Mouse (Mus musculus) brain, adult 2 months (tissue): ENCODE data around the gene Cacna1e.

Experiments
- DNase-seq: peaks from one replicate; pipeline ENCODE4 v3.0.0; 2011; ENCODE audit warnings: low read depth, low spot score

Gene Cacna1e

DNA sequence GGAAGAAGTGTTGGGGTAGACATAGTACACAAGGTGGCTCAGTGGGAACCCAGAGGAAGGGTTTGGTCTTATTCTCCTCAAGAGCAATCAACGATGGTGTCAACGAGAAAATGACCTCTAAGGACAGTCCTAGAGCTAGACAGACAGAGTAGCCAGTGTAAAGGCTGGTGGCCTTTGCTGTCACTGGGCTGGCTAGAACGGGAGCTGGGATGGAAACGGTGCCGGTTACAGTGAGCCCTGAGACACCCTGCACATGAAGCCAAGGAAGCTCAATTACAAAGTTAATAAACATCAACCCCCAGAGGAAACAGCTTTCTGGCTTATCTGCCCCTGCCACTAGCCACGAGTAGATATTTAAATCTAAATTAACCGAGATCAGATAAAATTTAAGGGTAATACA lies 168.7 kb downstream of the Cacna1e start:
- no peak for DNase-seq

DNA sequence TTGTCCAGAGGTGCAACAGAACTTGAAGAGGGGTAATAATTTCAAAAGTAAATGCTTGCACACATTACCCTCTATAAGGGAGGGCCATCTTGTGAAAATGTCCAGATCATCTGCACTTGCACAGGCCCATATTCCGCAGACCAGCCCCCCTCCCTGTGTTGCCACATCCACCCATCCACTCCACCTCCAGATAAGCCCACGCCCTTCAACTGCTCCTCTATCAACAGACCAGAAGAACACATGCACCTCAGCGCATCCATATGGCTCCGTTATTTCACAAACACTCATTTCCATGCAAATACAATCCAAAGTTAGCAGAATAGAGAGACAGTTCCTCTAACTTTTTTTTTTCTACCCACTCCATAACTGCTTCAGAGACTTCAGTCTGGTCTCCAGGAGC lies 171.6 kb downstream of the Cacna1e start:
- peak; percentile 70 for DNase-seq

DNA sequence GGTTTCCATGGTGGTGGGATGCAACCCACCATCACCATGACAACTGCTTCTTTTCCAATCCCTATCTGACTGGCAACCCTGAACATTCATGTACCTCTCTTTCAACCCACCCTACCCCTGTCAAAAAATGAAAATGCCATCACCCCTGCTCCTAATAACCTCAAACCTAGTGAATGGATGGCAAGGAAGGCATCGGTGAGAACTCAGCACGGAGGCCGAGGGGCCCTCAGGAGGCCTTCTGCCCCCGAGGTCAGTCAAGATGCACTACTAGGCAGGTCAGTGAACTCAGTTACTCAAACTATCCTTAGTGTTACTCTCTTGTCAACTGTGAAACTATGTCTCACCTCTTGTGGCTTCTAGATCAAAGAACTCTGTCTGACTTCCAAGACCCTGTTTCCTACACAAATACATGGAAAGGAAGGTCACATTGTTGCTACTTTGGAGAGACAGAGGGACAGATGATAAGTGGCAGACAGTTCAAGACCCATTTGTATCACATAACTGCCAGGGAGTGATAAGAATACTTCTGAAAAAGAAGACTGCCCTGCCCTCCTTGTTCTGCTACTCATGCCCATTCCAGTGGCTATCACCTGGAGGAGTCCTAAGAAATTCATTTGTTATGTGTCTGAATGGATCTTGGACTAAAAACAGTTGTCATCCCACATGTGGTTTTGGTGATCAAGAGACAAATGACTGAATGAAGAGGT lies 176.6 kb downstream of the Cacna1e start:
- DNase-seq, result no peak

DNA sequence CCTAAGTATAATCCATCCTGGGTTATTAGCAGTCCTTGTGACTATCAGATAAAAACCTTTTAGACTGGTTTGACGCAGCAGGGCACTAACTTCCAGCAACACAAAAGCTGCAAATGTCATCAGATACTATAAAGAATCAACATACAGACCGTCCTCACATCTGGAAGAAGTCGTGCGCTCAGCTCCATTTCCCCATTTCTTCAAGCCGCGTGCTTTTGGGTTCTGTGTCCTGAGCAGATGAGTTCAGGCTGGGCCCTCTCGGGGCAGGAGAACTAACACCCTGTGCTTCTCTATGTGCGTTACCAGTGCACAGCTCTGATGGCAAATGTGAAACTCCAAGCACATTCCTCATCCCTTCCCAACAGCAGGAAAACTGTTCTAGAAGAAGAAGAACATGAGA lies 177.3 kb downstream of the Cacna1e start:
- DNase-seq, result no peak

DNA sequence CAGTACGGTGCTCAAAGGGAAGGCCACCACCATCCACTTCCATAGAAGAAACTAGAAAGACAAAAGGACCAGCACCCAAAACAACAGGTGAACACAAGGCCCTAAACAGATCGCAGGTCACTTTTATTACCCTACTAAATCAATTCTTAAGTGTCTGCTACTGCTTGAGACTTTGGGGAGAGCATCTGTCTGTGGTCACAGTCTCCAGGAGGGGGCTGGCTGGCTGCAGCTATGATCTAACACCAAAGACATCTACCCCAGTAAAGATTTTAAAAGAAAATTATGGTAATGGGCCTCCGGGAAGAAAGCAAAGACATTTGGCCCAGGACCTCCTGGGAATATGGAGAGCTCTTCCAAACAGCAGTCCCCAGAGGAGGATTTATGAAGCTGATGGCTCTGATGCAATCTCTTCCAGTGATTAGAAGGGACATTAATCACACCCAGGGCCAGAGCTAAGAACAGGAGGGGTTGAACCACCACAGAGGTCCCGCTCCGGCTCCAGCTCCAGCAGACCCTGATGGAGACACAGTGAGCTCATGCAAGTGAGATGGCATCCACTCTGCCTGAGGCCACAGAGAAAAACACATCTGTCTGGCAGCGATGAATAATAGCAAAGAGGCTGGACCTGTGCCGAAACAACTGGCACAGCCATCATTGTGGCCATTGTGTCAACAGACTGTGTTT lies 178.3 kb downstream of the Cacna1e start:
- DNase-seq, result no peak

DNA sequence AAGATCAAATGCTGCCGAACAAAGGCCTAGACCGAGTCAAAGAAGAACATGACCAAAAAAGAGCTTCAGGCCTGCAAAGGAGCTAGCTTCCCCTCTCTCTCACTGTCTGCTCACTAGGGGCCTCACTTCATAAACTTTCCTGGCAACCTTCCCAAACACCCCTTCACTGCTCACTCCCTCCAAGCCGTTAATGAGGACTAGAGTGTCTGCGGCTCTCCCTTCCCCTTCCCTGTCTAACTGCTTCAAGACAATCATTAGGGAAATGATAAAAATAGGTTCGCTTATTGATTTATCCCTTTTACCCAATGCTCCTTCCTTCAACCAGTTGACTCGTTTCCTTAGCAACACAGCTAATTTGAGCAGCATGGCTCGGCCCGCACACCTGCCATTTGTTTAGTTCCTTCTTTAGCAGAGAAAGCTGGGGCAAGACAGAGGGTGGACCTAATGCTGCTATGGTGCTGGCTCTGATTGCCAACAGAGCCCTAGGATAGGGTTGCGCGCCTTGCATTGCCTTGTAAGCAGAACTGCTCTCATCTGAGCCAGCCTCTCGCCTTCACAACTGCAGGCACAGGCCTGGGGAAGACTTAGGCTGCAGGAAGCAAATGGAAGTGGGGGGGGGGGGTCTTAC lies 179.6 kb downstream of the Cacna1e start:
- DNase-seq, result peak; percentile 73

DNA sequence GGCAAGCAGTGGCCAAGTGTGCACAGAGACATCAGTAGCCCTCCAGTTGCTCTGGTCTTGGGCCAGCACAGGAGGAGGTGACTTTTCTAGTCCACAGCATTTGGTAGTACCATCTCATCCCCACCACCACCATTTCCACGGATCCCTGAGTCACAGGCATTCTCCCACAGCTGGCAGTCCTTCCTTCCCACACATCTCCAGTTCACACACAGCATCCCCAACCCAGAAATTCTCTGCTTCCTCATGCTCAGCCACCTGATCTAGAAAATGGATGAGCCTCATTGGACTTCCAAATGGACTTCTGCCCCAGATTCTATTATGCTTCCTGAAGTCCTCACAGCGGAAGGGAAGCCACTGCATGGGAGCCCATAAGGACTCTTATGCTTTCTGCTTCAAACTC lies 181.7 kb downstream of the Cacna1e start:
- DNase-seq, result peak; percentile 86

DNA sequence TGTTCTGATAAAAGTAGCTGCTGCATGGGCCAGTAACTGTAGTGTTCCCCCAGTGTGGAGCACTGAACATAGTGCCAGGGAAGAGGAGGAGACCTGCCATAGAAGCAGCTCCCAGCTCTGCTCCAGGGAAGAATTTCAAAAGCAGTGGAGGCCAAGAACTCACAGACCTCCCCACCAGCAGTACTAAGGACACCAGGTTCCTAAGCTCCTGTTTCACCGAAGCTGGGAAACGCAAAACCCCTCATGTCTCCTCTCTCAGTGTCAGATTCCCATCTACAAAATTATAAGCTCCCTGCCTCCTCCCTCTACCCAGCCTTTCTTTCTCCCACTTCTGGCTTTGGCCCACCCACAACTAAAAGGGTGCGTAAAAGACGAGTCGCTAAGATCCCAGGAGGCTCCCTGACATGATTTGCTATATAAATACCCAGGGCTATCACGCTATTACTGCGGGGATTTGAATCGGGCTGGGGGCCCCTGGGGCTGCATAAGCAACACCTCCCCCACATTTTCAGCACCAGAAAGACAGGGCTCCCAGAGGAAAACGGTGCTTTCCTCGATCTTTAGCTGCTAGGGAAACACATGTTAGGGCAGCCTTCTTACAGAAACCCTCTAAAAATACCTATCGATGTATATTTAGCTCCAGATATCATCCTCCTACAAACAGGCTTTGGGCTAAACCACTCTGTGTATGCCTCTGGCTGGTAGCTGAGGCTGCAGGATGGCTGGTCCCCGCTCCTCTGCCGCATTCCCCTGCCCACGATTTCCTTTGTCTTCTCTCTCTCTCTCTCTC lies 195.2 kb downstream of the Cacna1e start:
- DNase-seq, result peak; percentile 85

DNA sequence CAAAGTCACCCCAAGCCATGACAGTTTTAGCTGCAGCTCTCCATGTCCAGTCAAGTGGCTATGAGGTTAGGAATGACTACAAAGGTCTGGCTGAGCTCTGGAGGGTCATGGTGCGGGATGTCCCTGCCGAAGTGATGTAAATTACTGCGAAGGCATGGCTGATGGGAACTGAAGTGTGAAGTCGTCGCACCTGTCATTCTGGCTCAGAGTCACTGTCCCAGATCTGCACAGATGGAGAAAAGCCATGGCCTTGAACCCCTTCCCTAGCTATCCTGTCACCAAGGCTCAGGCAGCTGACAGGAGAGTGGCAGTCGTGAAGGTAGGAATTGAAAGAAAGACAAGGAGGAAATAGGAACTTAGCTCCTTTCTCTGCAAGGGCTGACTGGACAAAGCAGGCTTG lies 197.4 kb downstream of the Cacna1e start:
- peak; percentile 88 for DNase-seq

DNA sequence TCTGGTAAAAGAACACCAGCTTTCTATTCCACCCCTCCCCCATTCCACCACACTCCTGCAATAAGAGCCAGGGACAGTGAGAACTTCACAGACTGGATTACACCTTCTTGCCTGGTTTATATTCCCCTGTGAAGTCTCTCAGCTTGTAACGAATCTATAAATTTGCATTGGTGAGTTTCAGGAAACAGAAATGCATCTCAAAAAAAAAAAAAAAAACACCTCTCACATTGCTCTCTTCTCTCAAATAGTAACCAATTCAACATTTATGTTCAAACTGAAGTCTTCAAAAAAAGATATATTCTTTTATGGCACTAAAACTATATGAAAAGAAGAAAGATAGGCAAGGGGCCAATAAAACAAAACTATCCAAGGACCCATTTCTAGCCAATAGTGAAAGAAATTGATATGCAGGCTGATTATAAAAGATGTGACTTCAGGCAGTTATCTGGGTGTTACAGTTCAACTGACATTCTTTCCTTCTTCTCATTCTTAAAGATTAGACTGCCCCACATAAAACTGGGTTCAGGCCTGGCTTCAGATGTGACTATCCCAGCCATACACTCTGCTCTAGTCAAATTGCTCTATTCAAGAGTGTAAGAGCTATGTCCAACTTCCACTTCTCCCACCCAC lies 200.7 kb downstream of the Cacna1e start:
- no peak for DNase-seq

DNA sequence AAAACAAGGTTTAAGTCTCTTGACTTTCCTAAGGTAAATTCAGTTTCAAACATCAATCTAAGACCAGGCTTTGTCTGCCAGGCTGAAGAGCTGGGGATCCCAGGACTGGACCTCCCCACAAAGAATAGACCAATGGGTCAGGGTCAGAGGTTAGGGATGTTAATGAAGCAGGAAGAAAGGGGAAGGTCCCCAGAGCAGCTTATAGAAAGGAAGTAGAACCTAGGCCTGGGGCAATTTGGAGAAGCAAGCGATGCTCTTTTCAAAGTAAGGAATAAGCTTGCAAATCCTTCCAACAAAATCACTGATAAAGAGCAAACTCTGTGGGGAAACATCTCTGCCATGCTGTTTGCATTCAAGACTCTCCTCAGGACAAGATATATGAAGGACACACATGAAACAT lies 205.3 kb downstream of the Cacna1e start:
- no peak for DNase-seq

DNA sequence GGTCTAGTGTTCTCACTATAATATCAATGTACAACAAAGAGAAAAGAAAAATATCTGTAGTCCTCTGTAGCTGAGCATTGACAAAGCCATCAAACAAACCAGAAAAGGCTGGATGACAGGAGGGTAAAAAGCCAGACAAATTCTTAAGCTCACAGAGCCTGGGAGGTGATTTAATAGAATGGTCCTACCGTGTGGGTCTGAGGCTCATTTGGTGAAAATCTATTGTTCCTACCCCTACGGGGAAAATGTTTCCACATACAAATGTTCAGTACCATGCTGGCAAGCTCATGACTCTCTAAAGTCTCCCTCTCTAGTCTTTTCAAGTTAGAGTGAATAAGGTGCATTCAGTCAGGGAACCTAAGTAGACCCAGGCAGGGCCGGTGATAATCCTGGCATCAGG lies 206.2 kb downstream of the Cacna1e start:
- DNase-seq, result no peak

DNA sequence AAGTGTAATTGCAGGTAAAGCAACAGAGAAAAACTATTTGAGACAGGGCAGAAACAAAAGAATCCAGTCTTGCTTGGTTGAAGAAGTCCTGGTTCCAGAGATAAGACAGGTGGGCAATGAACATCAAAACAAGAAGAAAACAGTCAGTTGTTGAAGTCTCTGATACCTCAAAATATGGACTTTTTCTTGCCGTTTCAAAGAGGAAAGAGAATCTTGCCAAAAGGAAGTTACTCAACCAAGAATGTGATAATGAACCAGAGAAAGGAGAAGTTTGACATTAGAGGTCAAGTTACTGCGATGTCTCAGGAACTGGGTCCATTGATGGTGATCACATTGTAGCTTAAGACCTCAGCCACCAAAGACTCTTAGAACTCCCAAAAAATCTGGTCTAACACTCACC lies 206.6 kb downstream of the Cacna1e start:
- no peak for DNase-seq

DNA sequence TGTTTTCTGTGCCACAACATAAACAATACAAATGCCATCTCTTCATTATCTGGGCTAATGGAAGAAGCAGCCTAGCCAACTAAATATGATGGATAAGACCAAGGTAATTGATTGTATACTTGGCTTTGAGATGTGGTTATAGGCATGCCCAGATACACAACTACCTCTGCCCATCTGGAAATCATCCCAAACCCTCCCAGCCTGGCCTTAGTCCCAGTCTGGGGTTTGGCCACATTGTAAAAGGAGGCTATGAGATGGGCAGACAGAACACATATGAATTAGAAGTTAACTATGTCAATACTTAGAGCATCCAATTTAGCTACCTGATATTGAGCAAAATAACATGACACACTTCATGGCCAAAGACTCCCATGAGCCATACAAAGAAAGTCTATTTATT lies 220.6 kb downstream of the Cacna1e start:
- DNase-seq, result no peak

DNA sequence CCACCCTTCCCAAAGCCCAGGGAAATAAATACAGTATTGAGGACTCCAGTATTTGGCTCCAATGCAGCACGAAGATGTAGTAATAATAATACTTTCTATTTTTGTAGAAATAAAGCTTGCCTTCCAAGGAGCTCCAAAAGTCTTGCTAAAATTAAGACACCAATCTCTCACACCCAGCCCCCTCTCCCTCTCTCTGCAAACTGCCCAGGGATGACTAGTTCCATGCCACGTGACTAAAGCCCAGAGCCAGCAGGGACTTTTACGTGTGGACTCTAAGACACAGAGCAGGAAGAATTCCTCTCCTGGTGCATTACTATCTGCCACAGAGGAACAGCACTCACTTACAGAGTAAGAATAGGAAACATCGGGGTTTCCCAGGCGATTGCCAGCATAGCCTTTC lies 222.3 kb downstream of the Cacna1e start:
- DNase-seq, result peak; percentile 87

DNA sequence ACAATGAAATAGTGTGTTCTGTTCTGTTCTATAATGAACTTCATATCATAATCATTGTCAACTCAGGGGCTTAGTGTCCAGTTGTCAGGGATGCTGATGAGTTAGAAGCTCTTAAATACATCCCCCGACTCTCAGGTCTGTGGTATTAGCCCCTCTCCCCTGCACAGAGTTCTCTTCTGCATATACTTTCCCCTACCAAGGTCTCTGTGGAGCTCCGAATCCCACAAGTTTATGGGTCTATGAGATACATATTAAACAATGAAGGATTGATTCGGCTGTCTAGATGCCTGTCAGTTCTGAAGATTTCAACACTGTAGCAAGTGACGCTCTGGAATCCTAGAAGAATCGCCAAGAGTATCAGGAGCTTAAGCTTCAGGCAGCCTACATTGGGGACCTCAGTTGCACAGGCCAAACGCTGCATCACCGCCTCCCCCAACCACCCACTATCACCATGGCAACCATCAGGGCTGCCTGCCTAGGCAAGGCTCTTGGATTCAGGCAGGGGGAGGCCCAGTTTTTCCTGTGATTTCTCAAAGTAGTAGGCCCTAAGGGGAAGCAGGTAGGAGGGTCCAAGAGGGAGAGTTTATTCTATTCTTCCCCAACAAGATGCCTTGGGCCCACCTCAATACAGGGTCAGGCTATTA lies 223.0 kb downstream of the Cacna1e start:
- DNase-seq, result peak; percentile 95

DNA sequence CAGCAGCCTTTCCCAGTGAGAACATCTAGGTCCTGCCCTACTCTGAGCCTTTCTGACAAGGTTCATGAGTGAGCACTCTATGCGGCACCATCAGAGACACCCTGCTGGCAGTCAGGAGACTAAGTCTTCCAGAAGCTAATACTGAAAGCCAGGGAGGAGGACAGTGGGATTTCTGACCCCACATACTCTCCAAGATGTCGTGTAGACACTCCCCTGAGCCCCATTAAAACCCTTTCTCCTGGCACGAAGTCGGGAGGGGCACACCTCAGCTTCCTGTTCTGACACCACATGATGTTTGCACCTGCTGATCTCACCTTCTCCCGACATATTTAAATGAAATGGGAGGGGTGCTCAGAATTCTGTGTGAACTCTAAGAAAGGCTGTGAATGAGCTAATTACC lies 226.9 kb downstream of the Cacna1e start:
- DNase-seq, result no peak

DNA sequence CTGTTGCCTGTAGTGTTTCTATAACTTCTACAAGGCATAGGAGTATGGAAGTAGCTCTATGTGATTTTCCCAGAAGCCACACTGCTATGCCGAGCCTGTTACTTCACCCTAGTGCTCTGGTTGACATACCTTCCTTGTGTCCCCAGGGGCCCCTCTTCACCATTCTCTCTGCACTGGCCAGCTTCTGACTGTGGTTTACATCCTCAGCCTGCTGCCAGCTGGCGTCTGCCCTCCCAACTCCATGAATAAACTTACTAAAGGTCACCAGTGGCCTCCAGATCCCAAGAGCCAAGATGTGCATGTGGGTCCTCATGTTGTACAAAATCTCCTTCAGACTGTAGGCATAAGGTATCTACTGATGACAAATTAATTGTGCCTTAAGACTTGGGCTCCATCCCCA lies 230.3 kb downstream of the Cacna1e start:
- DNase-seq, result no peak

DNA sequence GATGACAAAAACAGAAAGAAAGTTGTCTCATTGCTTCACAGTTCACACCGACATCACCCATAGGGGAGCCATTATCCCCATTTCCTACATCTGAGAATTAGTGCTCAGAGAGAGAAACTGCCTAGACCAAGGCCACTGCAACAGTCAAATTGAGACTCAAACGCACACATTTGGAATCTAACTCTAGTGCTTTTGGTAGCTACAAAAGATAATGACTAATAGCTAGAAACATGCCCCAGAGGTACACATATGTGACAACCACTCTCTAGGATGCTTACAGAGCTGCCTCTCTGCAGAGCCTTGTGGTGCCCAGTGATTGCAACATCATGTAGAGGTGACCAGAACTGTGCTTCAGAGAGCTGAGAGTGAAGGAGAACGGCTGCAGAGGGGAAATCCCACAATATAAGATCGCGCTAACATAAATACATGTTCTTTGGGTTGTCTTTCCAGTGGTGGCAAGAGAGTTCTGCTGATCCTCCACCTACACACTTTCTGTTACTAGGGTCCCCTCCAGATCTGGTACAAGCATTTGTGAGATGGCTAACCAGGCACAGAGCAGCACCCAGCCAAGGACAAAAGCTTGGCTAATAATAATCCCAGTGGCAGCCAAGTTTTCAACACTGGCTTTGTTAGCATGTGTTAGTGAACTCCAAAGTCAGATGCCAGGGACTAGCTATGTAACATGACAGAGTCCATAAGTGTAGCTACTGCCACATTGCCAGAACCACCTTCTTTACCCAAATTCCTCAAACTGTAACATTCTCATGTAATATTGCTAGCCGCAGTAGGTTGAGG lies 237.9 kb downstream of the Cacna1e start:
- peak; percentile 34 for DNase-seq

DNA sequence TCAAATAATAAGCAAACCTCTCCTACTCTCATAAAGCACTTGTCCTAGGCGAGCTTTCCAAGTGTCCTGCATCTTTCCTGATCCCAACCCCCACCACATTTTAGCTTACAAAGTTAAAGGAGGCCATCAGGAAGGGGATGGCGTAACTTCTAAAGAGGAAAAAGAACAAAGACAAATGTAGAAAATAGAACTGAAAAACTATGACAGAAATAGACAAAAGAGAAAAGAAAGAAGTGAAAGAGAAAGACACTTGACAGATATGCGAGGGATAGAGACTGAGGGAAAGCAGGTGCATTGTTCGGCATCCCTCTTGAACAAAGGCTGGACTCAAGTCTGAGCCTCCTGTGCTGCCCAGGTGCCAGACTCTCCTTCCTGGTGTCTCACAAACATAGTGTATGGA lies 246.5 kb downstream of the Cacna1e start:
- DNase-seq, result no peak
